Mouse (Mus musculus): Measurements from ENCODE around the gene Cfap61.

- TF ChIP-seq CTCF (IDR thresholded peaks at IDR 0.05; ENCODE audit: low read depth) (no peak), EP300 (IDR thresholded peaks at IDR 0.05; ENCODE audit: low read depth) (no peak)
Observed at GRCm38 (mm10) chr2:145944286-145944685, 9.7 kb downstream of the Cfap61 start.

Data from liver, postnatal 0 days (tissue).